Mouse (Mus musculus): ENCODE measurements around the gene Cherp. TPM values are rescaled to one million over a fixed set of nuclear protein-coding genes. Genes with fewer than 3 reads are reported as not detected.

The Cherp gene
- polyA plus RNA-seq, 1 experiment: 35.7 TPM

DNA sequence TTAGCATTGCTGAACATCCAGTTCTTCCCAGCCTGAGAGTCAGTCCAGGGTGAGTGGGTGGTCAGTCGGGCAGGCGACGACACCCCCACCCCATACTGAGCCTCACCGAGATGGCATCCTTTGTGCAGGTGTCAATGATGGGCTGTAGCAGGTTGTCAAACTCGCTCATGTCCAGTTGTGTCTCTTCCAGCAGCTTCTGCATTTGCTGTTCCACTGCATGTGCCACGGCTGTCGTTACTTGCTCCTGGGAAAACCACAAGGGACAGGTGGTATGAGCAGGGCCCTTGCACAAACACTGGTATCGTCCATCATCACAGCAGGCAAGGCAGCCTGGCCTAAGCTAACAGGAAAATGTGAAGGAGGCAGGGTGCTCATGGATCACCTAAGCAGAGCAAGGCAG, 5.0 kb downstream of the Cherp start:
- WGBS: 91% methylated on average over 8 of the region's 8 CpGs
- TF ChIP-seq POLR2A (IDR thresholded peaks at IDR 0.05; ENCODE audit: low read depth, low read length): no peak
- Histone ChIP-seq H3K27me3 (replicated peaks; ENCODE audit: control insufficient read depth, insufficient read depth, low read length) (no peaks in the 10 kb centered on the region), H3K36me3 (ENCODE audit: control insufficient read depth, insufficient read depth, low read length) (peaks cover 16% of the 10 kb centered on the region), H3K4me1 (ENCODE audit: control insufficient read depth, insufficient read depth, low read length) (peaks cover 3% of the 10 kb centered on the region; the same call in 1 of the 2 replicates), H3K27ac (ENCODE audit: insufficient read depth, low read depth, low read length) (no peak overlapping the region), H3K4me3 (ENCODE audit: insufficient read depth, low read depth, low read length) (no peak overlapping the region)
- no peak for DNase-seq

GRCm38 (mm10) chr8:72469243-72469642, 5.8 kb downstream of the Cherp start:
- H3K27ac ChIP-seq (ENCODE audit: insufficient read depth, low read depth, low read length): no peak overlapping the region
- H3K4me3 ChIP-seq (ENCODE audit: insufficient read depth, low read depth, low read length): no peak overlapping the region
- H3K4me1 ChIP-seq (ENCODE audit: control insufficient read depth, insufficient read depth, low read length): peaks cover 2% of the 10 kb centered on the region; the same call in 1 of the 2 replicates
- TF ChIP-seq POLR2A (IDR thresholded peaks at IDR 0.05; ENCODE audit: low read depth, low read length) (no peak), CTCF (conservative IDR thresholded peaks at IDR 0.05; ENCODE audit: insufficient read depth, insufficient read length, low read depth, low read length) (no peak)
- peak; percentile 77 for DNase-seq
- H3K27me3 ChIP-seq (replicated peaks; ENCODE audit: control insufficient read depth, insufficient read depth, low read length): no peaks in the 10 kb centered on the region
- WGBS: 77% methylated on average over 2 of the region's 2 CpGs
- peaks cover 16% of the 10 kb centered on the region for H3K36me3 ChIP-seq (ENCODE audit: control insufficient read depth, insufficient read depth, low read length)

DNA sequence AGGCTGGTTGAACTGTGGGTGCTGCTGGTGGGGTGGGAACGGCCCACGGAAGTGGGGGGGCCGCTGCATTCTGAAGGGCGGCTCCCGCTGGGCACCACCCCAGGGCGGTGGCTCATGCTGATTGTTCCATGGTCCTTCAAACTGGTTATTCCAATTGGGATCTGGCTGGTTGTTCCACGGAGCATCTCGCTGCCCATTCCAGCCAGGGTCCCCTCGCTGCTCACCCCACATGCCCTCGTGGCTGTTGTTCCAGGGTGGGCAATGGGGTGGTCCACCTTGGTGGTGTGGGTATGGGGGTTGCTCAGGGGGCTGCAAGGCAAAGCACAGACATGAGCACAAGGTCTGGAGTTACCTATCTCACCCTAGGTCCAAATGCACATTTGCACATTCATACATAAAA, 10.8 kb downstream of the Cherp start:
- TF ChIP-seq CTCF (conservative IDR thresholded peaks at IDR 0.05; ENCODE audit: insufficient read depth, insufficient read length, low read depth, low read length): no peak
- no peak for TF ChIP-seq POLR2A (IDR thresholded peaks at IDR 0.05; ENCODE audit: low read depth, low read length)
- peaks cover 14% of the 10 kb centered on the region for H3K36me3 ChIP-seq (ENCODE audit: control insufficient read depth, insufficient read depth, low read length)

DNA sequence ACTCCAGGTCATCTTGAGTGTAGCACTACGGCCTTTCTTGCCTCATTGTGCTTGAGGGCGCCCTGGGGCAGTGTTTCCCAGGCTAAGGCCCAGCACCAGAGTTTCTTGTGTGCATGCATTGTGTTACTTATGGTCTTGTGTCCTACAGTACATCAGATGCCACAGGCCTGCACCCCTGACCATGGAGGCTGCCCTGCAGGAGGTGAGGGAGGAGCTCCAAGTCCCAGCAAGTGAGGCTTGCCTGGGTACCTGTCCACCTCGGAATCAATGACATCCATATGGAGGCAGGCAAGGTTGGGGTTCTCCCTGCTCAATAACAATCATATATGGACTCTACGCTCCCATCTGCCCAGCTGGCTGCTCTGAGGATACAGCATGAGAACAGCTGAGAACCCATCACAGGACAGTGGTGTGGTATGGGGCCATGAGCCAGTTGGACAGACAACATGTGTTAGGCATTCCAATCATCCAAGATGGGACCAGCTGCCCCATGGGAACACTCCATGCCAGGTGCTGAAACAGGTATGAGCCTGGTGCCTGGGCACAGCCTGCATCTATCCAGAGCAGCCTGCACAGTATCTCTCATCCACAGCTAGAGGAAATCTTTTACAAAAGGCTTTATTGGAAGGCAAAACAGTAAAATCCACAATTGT, 15.0 kb downstream of the Cherp start:
- Histone ChIP-seq H3K4me3 (ENCODE audit: insufficient read depth, low read depth, low read length) (no peak overlapping the region), H3K36me3 (ENCODE audit: control insufficient read depth, insufficient read depth, low read length) (peaks cover 3% of the 10 kb centered on the region), H3K27me3 (replicated peaks; ENCODE audit: control insufficient read depth, insufficient read depth, low read length) (no peaks in the 10 kb centered on the region), H3K27ac (ENCODE audit: insufficient read depth, low read depth, low read length) (no peak overlapping the region), H3K4me1 (ENCODE audit: control insufficient read depth, insufficient read depth, low read length) (no peaks in the 10 kb centered on the region)
- TF ChIP-seq CTCF (conservative IDR thresholded peaks at IDR 0.05; ENCODE audit: insufficient read depth, insufficient read length, low read depth, low read length) (no peak), POLR2A (IDR thresholded peaks at IDR 0.05; ENCODE audit: low read depth, low read length) (no peak)
- WGBS: 88% methylated on average over 4 of the region's 4 CpGs
- DNase-seq: no peak

More for the DNA sequence above, 10.8 kb downstream of the Cherp start:
- Histone ChIP-seq H3K4me1 (ENCODE audit: control insufficient read depth, insufficient read depth, low read length) (no peaks in the 10 kb centered on the region), H3K4me3 (ENCODE audit: insufficient read depth, low read depth, low read length) (no peak overlapping the region), H3K27me3 (replicated peaks; ENCODE audit: control insufficient read depth, insufficient read depth, low read length) (no peaks in the 10 kb centered on the region), H3K27ac (ENCODE audit: insufficient read depth, low read depth, low read length) (no peak overlapping the region)
- WGBS: 93% methylated on average over 10 of the region's 10 CpGs
- DNase-seq: no peak

DNA sequence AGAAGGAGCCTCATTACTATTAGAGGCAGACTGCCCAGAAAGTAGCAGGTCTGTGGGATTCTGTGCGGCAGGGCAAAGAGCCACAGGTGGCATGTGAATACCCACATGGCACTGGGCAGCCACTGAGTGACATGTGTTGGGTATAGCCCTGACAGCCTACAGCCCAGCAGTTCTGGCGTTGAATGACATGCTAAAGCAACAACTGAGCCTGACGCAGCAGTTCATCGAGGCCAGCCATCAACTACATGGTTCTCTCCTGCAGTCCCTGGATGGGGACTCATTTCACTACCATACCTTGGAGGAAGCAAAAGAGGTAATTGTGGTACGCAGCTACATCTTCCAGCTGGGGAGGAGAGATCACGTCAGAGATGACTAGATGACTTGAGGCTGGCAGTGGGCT, 16.6 kb downstream of the Cherp start:
- H3K4me1 ChIP-seq (ENCODE audit: control insufficient read depth, insufficient read depth, low read length): no peaks in the 10 kb centered on the region
- TF ChIP-seq POLR2A (IDR thresholded peaks at IDR 0.05; ENCODE audit: low read depth, low read length) (no peak), CTCF (conservative IDR thresholded peaks at IDR 0.05; ENCODE audit: insufficient read depth, insufficient read length, low read depth, low read length) (no peak)
- no peak for DNase-seq
- no peaks in the 10 kb centered on the region for H3K27me3 ChIP-seq (replicated peaks; ENCODE audit: control insufficient read depth, insufficient read depth, low read length)
- no peaks in the 10 kb centered on the region; the same call in 1 of the 2 replicates for H3K36me3 ChIP-seq (ENCODE audit: control insufficient read depth, insufficient read depth, low read length)
- no peak overlapping the region for H3K27ac ChIP-seq (ENCODE audit: insufficient read depth, low read depth, low read length)
- H3K4me3 ChIP-seq (ENCODE audit: insufficient read depth, low read depth, low read length): no peak overlapping the region
- WGBS: 92% methylated on average over 6 of the region's 6 CpGs

DNA sequence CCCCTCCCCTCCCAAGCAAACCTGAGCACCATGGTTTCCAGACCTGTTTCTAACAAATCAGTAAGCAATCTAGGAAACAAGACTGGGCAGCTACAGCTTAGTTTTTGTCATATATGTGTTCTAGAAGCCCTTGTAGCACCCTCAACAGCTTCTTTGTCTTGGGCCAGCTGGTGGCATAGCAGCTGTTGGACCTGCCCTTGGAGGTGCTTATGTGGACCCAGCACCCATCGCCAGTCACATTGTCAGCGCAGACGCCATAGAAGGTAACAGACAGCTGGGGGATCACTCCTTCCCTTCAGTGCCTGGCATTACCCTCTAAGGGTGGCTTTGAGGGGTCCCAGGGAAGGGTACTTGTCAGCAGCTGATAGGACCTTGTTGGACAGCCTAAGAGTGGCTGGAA, 17.2 kb downstream of the Cherp start:
- DNase-seq: no peak
- 98% methylated on average over 3 of the region's 3 CpGs for WGBS
- no peaks in the 10 kb centered on the region for H3K4me1 ChIP-seq (ENCODE audit: control insufficient read depth, insufficient read depth, low read length)
- no peak overlapping the region for H3K4me3 ChIP-seq (ENCODE audit: insufficient read depth, low read depth, low read length)
- TF ChIP-seq POLR2A (IDR thresholded peaks at IDR 0.05; ENCODE audit: low read depth, low read length) (no peak), CTCF (conservative IDR thresholded peaks at IDR 0.05; ENCODE audit: insufficient read depth, insufficient read length, low read depth, low read length) (no peak)
- no peaks in the 10 kb centered on the region for H3K27me3 ChIP-seq (replicated peaks; ENCODE audit: control insufficient read depth, insufficient read depth, low read length)
- H3K27ac ChIP-seq (ENCODE audit: insufficient read depth, low read depth, low read length): no peak overlapping the region
- no peaks in the 10 kb centered on the region; the same call in 1 of the 2 replicates for H3K36me3 ChIP-seq (ENCODE audit: control insufficient read depth, insufficient read depth, low read length)

DNA sequence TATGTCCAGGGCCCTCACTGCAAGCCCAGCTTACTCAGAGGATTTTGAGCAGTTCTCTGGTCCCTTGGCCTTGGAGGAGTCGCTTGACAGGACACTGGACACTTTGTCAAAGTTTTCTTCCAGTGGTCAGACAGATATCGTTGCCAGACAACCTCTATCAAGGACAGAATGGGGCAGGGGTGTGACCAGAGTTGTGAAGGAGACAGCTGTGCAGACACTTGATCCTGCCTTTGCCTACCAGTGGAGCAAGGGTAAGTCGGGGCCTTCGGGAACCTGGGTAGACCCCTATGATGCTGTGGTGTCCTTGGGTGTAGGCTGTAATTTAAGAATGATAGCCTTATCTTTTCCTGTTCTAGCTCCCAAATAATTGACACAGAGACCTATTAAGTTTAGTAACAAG, 19.7 kb downstream of the Cherp start:
- Histone ChIP-seq H3K27me3 (replicated peaks; ENCODE audit: control insufficient read depth, insufficient read depth, low read length) (no peaks in the 10 kb centered on the region), H3K4me3 (ENCODE audit: insufficient read depth, low read depth, low read length) (no peak overlapping the region), H3K27ac (ENCODE audit: insufficient read depth, low read depth, low read length) (no peak overlapping the region), H3K4me1 (ENCODE audit: control insufficient read depth, insufficient read depth, low read length) (no peaks in the 10 kb centered on the region), H3K36me3 (ENCODE audit: control insufficient read depth, insufficient read depth, low read length) (no peaks in the 10 kb centered on the region)
- 76% methylated on average over 4 of the region's 4 CpGs for WGBS
- TF ChIP-seq CTCF (conservative IDR thresholded peaks at IDR 0.05; ENCODE audit: insufficient read depth, insufficient read length, low read depth, low read length) (no peak), POLR2A (IDR thresholded peaks at IDR 0.05; ENCODE audit: low read depth, low read length) (no peak)
- no peak for DNase-seq

All from kidney, adult 2 months (tissue).